Mouse (Mus musculus) liver, adult 2 months (tissue): ENCODE data around the gene Nav2.

Experiments
- CTCF ChIP-seq: fragments of 200-500 bp; IDR thresholded peaks from 2 replicates; pipeline ENCODE4 v1.5.1; 2011; ENCODE audit warnings: low read depth, low read length, control low read depth
- POLR2A ChIP-seq: fragments of 200-500 bp; IDR thresholded peaks from 2 replicates; pipeline ENCODE4 v1.6.1; 2011; ENCODE audit warnings: low read length, control low read depth; ENCODE audit not compliant: insufficient read depth; ENCODE audit errors: extremely low read depth

DNA sequence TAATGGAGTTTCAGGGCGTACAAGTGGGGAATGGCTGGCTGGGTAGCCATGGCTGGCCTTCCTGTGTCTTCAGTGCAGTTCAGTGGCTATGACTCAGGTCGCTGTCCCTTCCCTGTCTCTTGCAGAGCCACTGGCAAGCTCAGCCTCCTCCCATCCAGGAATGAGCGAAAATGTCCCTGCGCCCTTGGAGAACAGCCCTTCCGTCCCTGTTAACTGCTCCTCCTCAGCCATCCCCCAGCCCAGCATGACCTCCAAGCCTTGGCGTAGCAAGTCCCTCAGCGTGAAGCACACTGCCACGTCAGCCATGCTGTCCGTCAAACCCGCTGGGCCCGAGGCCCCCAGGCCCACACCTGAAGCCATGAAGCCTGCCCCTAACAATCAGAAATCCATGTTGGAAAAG, 543.8 kb downstream of the Nav2 start:
- no peak for TF ChIP-seq CTCF
- no peak for TF ChIP-seq POLR2A
